Mouse (Mus musculus) limb, embryonic 14.5 days (tissue): ENCODE measurements at regions not wholly inside any gene's neighbourhood (a gene's known extent, or its start where the extent isn't known, plus 50 kb on each side); places are given as distances from the start of the nearest gene placed in this dataset.

ENCODE experiments used
- ATAC-seq: fragments of 200-750 bp; cut with Nextera tagmentation; 2 replicates; pipeline ENCODE4 v1.8.0; 2017; ENCODE audit warnings: low read depth, moderate number of reproducible peaks, moderate TSS enrichment; ENCODE audit not compliant: low FRiP score
- DNase-seq: peaks from one replicate; pipeline ENCODE4 v3.0.0-alpha.2; 2015; ENCODE audit warnings: low spot score
- H3K27ac ChIP-seq: fragments of 300-500 bp; sonication (generic); replicated peaks from 2 replicates; pipeline ENCODE4 v1.5.1; 2014; ENCODE audit warnings: low read depth, mild to moderate bottlenecking, low read length, moderate library complexity, mixed read lengths
- H3K27me3 ChIP-seq: fragments of 300-500 bp; sonication (generic); 2 replicates; pipeline ENCODE4 v1.6.1; 2014; ENCODE audit warnings: low read length, mixed read lengths; ENCODE audit not compliant: control insufficient read depth, insufficient read depth
- H3K36me3 ChIP-seq: fragments of 300-500 bp; sonication (generic); 2 replicates; pipeline ENCODE4 v1.6.1; 2014; ENCODE audit warnings: mild to moderate bottlenecking, low read length, moderate library complexity, mixed read lengths; ENCODE audit not compliant: control insufficient read depth, insufficient read depth
- H3K4me1 ChIP-seq: fragments of 300-500 bp; sonication (generic); 2 replicates; pipeline ENCODE4 v1.6.1; 2014; ENCODE audit warnings: antibody characterized with exemption, low read length, mixed read lengths; ENCODE audit not compliant: control insufficient read depth, insufficient read depth
- H3K4me2 ChIP-seq: fragments of 300-500 bp; sonication (generic); replicated peaks from 2 replicates; pipeline ENCODE4 v1.6.1; 2014; ENCODE audit warnings: low read depth, mild to moderate bottlenecking, low read length, moderate library complexity; ENCODE audit not compliant: severe bottlenecking
- H3K4me3 ChIP-seq: fragments of 300-500 bp; sonication (generic); replicated peaks from 2 replicates; pipeline ENCODE4 v1.5.1; 2014; ENCODE audit warnings: low read length
- H3K9ac ChIP-seq: fragments of 300-500 bp; sonication (generic); 2 replicates; pipeline ENCODE4 v1.6.1; 2014; ENCODE audit warnings: mild to moderate bottlenecking, low read depth, low read length, moderate library complexity; ENCODE audit not compliant: severe bottlenecking
- H3K9me3 ChIP-seq: fragments of 300-500 bp; sonication (generic); 2 replicates; pipeline ENCODE4 v1.6.1; 2016; ENCODE audit warnings: low read length; ENCODE audit not compliant: control insufficient read depth
- POLR2A ChIP-seq: fragments of 200-500 bp; IDR thresholded peaks from 2 replicates; pipeline ENCODE4 v1.8.0; 2012; ENCODE audit warnings: inconsistent platforms, mild to moderate bottlenecking, moderate library complexity, borderline replicate concordance; ENCODE audit not compliant: insufficient read depth, insufficient read length; ENCODE audit errors: extremely low read depth
- WGBS: fragments of 180-500 bp; shearing (Covaris S2); extraction: QIAGEN DNeasy Blood & Tissue Kit; methylation state at CpG from one replicate; pipeline ENCODE4 v1.1.7; 2014; 5-methylcytosine and 5-hydroxymethylcytosine counted together

GRCm38 (mm10) chr3:145705317-145705716, 53.2 kb upstream of the Ddah1 start:
- H3K36me3 ChIP-seq = no peaks in the 10 kb centered on the region
- no peak for TF ChIP-seq POLR2A
- no peak for DNase-seq
- peaks cover 24% of the 10 kb centered on the region for H3K4me1 ChIP-seq
- 61% methylated on average over 5 of the region's 5 CpGs for WGBS
- no peak overlapping the region for H3K9ac ChIP-seq
- H3K27ac ChIP-seq = no peak overlapping the region
- no peak overlapping the region for H3K4me2 ChIP-seq
- H3K9me3 ChIP-seq = no peaks in the 10 kb centered on the region
- H3K27me3 ChIP-seq = no peaks in the 10 kb centered on the region
- no peak overlapping the region for H3K4me3 ChIP-seq
- no peak for ATAC-seq

GRCm38 (mm10) chr3:145704054-145704453, 54.3 kb upstream of the Ccn1 start:
- no peak overlapping the region for H3K9ac ChIP-seq
- ATAC-seq (no peak), DNase-seq (no peak)
- peaks cover 24% of the 10 kb centered on the region for H3K4me1 ChIP-seq
- H3K27ac ChIP-seq = peak overlapping the region; percentile 75
- H3K27me3 ChIP-seq = no peaks in the 10 kb centered on the region
- H3K36me3 ChIP-seq = no peaks in the 10 kb centered on the region
- TF ChIP-seq POLR2A = no peak
- 59% methylated on average over 9 of the region's 9 CpGs for WGBS
- no peak overlapping the region for H3K4me3 ChIP-seq
- H3K9me3 ChIP-seq = no peaks in the 10 kb centered on the region
- H3K4me2 ChIP-seq = no peak overlapping the region

DNA sequence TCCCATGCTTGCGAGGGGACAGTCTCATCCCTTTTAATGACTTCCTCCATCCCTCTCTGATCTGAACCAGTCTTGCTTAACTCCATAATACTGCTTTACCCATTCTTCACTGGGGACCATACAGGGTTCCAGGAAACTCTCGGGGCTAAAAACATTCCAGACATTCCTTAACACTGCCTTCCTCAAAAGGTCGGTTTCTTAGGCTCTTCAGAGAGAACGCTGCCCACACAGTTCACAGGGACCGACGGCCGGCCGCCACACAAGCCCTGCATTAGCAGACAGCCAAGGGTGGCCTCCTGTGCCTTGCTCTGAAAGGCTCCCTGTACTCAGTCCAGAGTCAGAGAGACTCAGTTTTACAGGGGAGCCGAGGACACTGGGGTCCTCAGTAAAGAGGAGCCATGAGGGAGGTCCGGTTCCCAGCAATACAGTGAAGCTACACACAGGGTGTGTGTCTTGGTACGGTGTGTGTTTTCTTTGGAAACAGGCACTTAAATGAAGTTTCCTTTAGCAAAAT, 53.7 kb upstream of the Ccn1 start:
- TF ChIP-seq POLR2A = no peak
- H3K4me1 ChIP-seq = peaks cover 24% of the 10 kb centered on the region
- ATAC-seq (peak; percentile 70), DNase-seq (peak; percentile 41)
- H3K36me3 ChIP-seq = no peaks in the 10 kb centered on the region
- 12% methylated on average over 11 of the region's 11 CpGs for WGBS
- peak overlapping the region; percentile 75 for H3K27ac ChIP-seq
- H3K9me3 ChIP-seq = no peaks in the 10 kb centered on the region
- peak overlapping the region; percentile 18; the same call in 1 of the 2 replicates for H3K4me2 ChIP-seq
- 0 out of 2 replicates have a peak overlapping the region, but pooled peaks have one; percentile 3 for H3K9ac ChIP-seq
- H3K4me3 ChIP-seq = no peak overlapping the region
- H3K27me3 ChIP-seq = no peaks in the 10 kb centered on the region

DNA sequence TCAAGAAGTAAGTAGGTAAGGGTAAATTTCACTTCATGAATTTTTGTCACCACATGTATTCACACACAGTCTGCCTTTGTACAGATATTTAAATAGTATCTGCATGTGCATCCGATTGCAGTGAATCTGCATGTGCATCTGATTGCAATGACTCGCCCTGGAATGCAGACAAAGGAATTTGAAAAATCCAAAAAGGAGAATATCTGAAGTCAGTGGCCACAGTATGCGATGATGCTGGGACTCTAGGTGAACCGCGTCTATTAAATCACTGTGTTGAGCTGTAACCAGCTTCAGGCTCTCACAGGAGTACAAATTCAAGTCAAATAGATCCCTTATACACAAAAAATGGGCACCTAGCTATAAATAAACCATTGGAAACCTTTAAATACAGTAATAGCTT, 53.0 kb upstream of the Ccn1 start:
- WGBS = 53% methylated on average over 5 of the region's 5 CpGs
- no peaks in the 10 kb centered on the region for H3K36me3 ChIP-seq
- H3K4me1 ChIP-seq = peaks cover 24% of the 10 kb centered on the region
- H3K4me2 ChIP-seq = no peak overlapping the region
- H3K9ac ChIP-seq = no peak overlapping the region
- H3K27ac ChIP-seq = peak overlapping the region; percentile 75
- no peaks in the 10 kb centered on the region for H3K9me3 ChIP-seq
- TF ChIP-seq POLR2A = no peak
- DNase-seq (peak; percentile 26), ATAC-seq (no peak)
- no peak overlapping the region for H3K4me3 ChIP-seq
- H3K27me3 ChIP-seq = no peaks in the 10 kb centered on the region

- no peak for DNase-seq
- Histone ChIP-seq H3K9ac (no peak overlapping the region), H3K4me1 (peaks cover 24% of the 10 kb centered on the region), H3K36me3 (no peaks in the 10 kb centered on the region), H3K4me2 (no peak overlapping the region), H3K27me3 (no peaks in the 10 kb centered on the region), H3K4me3 (no peak overlapping the region), H3K9me3 (no peaks in the 10 kb centered on the region), H3K27ac (0 out of 2 replicates have a peak overlapping the region, but pooled peaks have one; percentile 15)
- no peak for TF ChIP-seq POLR2A
- ATAC-seq = no peak
- 72% methylated on average over 6 of the region's 6 CpGs for WGBS
Measured at GRCm38 (mm10) chr3:145701945-145702344, 52.2 kb upstream of the Ccn1 start.
